Mouse (Mus musculus): ENCODE data around the gene Exosc1. TPM values are rescaled to one million over a fixed set of nuclear protein-coding genes. Genes with fewer than 3 reads are reported as not detected.

The Exosc1 gene
- total RNA-seq (2023), result 10 to 100 TPM; 11.4 to 16.7 TPM

DNA sequence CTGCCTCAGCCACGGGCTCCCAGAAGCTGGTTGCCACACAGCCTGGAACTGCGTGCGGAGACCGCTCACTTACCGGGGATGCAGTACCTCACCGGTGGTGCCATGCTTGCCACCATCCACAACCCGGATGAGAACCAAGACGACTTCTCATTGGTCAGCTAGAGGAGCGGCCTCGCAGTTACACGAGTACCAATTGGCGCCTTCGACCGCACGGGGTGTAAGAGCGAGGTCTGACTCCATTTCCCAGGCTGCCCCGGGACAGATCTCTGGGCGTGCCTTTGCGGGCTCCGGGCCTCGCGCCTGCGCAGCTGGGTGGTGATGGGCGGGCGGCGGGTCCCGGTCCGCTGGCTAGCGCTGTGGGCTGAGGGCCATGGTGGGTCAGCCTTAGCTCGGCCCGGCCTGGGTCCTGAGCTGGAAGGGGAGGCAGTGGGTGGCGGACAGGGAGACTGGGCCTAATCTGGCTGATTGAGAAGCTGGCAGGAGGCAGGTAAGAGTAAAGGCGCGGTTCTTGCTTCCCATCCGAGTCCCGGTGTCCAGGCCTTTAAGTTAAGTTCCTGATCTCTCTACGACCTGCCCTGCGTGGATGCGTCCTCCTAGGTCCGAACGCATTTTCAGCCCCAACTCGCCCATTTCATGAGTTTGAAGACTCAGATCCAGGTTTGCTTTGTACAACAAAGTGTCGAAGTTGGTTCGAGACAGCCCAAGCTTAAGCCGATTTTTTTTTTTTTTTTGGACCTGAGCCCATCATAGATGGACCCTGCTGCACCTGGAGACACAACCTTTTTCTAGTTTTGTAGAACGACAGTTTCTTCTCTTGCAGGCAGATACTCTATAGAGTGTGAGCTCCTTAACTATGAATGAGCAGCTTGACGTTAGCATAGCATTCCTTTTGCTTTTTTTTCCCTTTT, at the start of gene Exosc1, which contains the start of gene Zdhhc16:
TSS of gene Exosc1 (minus strand) at position 245 of the 908 bp plus-strand sequence.
TSS of gene Zdhhc16 (plus strand) at position 302 of the 908 bp plus-strand sequence.

DNA sequence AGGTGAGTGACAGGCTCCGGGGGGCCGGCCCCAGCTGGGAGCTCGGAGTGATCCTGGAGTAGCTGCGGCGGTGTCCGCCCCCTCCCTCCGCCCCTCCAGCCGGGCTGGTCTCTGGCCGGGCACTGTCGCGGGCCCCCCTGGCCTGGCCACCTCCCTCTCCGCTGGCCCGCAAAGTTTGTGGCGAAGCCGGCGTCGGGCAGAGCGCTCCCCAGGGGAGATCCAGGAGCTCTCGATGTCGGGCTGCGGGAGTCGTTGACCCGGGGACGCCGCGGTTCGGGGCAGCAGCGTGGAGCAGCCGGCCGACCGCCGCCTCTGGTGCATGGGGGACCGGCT, 48.3 kb upstream of the Exosc1 start, which contains the start of gene Ubtd1:
TSS of gene Ubtd1 (plus strand) at position 169 of the 333 bp plus-strand sequence.

DNA sequence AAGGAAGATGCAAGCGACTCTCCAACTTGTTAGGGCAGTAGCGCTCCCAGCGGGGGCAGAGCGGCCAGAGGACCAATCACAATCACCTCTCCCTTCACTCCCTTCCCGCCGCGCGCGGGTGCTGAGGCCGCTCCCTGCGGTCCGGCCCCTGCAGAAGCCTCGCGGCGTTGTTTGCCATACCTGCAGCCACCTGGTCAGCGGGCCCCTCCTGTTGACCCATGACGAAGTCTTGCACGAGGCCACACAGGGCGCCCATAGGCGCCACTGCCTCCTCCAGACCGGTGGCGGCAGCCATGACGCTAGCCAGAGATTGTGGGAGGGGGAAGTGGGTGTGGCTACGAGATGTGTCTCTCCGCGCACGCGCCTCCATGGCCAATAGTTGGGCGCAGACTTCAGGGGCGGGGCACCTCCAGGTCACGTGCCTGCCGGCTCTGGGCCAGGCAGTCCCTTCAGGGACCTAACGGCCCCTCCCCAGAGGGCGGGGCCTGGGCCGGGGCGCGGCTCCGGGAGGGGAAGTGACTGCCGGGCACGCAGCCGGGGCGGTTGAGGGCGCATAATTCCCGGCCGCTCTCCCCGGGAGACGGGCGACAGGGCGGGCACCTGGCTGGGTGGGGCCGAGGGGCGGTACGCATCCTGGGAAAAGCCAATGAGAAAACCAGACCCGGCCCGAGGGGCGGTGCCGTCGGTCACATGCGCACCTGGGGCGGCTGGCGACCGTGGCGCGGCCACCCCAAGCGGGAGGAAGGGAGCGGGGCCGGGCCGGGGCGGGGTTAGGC, 47.8 kb upstream of the Exosc1 start, which contains the start of gene Mms19:
TSS of gene Mms19 (minus strand) at position 339 of the 776 bp plus-strand sequence.

DNA sequence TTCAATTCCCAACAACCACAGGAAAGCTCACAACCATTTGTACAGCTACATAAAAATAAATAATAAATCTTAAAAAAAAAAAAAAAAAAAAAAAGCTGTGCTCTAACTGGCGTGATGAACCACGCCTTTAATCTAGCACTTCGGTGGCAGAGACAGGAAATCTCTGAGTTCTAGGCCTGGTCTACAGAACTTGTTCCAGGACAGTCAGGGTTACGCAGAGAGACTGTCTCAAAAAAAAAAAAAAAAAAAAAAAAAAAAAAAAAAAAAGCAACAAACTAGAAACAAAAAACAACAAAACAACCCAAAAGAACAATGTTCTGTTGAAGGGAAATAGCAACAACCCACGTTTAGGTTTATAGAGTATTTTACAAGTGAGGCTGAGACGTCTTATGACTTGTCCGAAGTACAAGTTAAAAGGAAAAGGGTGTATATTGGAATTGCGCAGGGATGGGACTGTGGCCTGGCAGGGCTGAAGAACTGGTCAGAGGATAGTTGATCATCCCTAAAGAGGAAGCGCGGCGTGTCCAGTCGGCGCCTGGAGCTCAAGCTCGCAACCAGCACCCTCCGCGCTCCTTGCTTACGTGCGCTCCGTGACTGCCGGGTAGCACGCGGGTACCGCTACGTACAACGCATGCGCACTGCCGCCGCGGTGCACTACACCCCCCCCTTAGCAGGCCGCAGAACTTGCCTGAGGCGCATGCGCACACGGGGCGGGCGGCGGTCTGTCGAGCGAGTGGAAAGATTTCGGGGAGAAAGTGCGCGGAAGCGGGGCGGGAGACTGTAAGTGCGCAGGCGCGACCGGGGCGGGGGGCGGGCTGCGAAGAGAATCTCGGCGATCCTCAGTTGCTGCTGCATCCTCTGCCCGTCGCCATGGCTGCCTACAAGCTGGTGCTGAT, 21.8 kb downstream of the Exosc1 start, which contains the start of gene Pgam1:
TSS of gene Pgam1 (plus strand) at position 746 of the 896 bp plus-strand sequence.

DNA sequence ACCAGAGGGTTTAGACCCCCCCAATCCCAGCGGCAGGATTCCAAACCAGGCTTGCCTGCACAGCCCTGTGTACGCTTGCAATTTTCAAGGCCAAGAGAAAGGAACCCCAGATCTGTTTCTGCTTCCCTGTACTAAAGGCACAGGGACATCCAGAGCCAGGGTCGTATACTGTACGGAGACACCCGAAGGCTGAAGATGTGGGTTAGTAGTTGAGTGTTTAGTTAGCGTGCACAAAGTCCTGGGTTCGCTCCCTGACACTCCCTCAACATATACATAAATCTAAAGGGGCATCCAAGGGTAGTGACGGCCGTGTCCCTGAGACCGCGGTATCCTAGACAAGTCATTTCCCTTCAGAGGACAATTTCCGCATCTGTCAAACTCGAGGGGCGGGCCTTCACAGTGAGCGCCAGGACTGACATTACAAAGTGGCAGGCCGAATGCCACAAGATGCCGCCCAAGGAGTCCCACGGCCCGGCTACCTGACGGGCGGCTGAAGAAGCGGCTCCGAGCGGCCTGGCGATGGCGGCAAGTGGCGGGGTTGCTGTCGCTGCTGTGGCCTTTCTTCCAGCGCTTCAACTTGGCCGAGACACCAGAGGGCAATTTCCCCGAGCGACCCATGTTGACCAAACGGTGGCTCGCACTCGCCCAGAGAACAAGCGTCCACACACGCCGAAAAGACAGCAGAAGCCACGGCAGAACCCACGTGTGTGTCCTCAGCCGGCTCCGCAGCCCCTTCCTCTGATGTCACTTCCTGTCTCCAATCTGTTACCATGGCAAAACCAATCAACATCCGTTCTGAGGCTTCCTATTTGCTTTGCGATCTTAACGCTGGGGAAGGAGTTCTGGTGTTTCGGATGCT, 37.5 kb downstream of the Exosc1 start, which contains the start of gene Rrp12:
TSS of gene Rrp12 (minus strand) at position 714 of the 859 bp plus-strand sequence.

Other genes with a start within 250 kb of the Exosc1 start
- gene Slit1, start 189.8 kb downstream of the Exosc1 start, total RNA-seq (2023), result under 1 TPM; 0.28 to 0.31 TPM
- gene Arhgap19, start 131.4 kb downstream of the Exosc1 start, total RNA-seq (2023), result 10 to 100 TPM; 58.5 to 68.0 TPM
- 10 to 100 TPM; 29.6 to 30.9 TPM for gene Frat1, start 103.5 kb downstream of the Exosc1 start, total RNA-seq (2023)
- 10 to 100 TPM; 38.2 to 40.3 TPM for gene Frat2, start 85.3 kb downstream of the Exosc1 start, total RNA-seq (2023)
- 1 to 10 TPM; 7.5 to 9.1 TPM for gene Rrp12, start 37.2 kb downstream of the Exosc1 start, total RNA-seq (2023)
- 100 to 1,000 TPM; 268 to 278 TPM for gene Pgam1, start 21.5 kb downstream of the Exosc1 start, total RNA-seq (2023)
- gene Zdhhc16, start 57 bp upstream of the Exosc1 start, total RNA-seq (2023), result 10 to 100 TPM; 29.7 to 31.7 TPM
- gene Mms19, start 47.7 kb upstream of the Exosc1 start, total RNA-seq (2023), result 10 to 100 TPM; 42.8 to 43.7 TPM
- 10 to 100 TPM; 34.6 to 36.8 TPM for gene Ubtd1, start 48.3 kb upstream of the Exosc1 start, total RNA-seq (2023)
- not detected for gene Ankrd2, start 102.6 kb upstream of the Exosc1 start, total RNA-seq (2023)
- gene Hoga1, start 112.2 kb upstream of the Exosc1 start, total RNA-seq (2023), result under 1 TPM; 0.28 to 0.64 TPM
- gene 4933411K16Rik, start 118.8 kb upstream of the Exosc1 start, total RNA-seq (2023), result not detected
- under 1 TPM in 1 of 2 experiments, not detected in 1; 0.37 TPM for gene Morn4, start 152.9 kb upstream of the Exosc1 start, total RNA-seq (2023)
- gene Pi4k2a, start 157.0 kb upstream of the Exosc1 start, total RNA-seq (2023), result 10 to 100 TPM; 27.0 to 28.8 TPM
- under 1 TPM; 0.55 to 0.66 TPM for gene Avpi1, start 195.6 kb upstream of the Exosc1 start, total RNA-seq (2023)
- gene Marveld1, start 214.0 kb upstream of the Exosc1 start, total RNA-seq (2023), result 10 to 100 TPM; 15.9 to 16.1 TPM
- gene Zfyve27, start 230.5 kb upstream of the Exosc1 start, total RNA-seq (2023), result 10 to 100 TPM; 67.1 to 72.4 TPM

All from neutrophil, adult 83 days (primary cell).